Mouse (Mus musculus) lung, adult 2 months (tissue): ENCODE data around the gene Myo3b.

Source experiments
- CTCF ChIP-seq: fragments of 200-500 bp; IDR thresholded peaks from 2 replicates; pipeline ENCODE4 v1.5.1; 2011; ENCODE audit warnings: mild to moderate bottlenecking, low read length, control low read depth; ENCODE audit not compliant: insufficient read depth
- POLR2A ChIP-seq: fragments of 200-500 bp; IDR thresholded peaks from 2 replicates; pipeline ENCODE4 v1.6.1; 2011; ENCODE audit warnings: low read depth, mild to moderate bottlenecking, control low read depth, low read length, borderline replicate concordance; ENCODE audit errors: extremely low read depth

DNA sequence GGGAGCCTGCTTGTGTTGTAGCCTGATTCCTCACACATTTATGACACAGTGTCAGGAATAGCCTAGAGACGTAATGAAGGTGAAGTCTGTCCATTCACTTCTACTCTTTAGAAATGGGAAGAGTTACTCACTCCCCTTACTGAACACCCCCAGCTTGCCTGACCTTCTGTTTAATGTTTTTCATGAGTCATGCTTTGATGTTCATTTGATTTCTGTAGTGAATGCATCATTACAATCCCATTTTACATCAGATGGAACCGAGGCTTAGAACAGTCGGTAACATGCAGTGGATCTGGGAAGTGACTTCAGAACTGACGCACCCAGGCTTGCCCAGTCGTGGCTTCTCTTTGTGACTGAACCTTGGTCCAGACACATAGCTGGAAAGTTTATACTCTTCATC lies 131.5 kb downstream of the Myo3b start:
- TF ChIP-seq POLR2A = no peak
- TF ChIP-seq CTCF = no peak
